In genomic region chr1:122423503-122423902, GRCm38 (mm10) we compare ENCODE assay signal across 13 mouse cellular contexts.
"Had no signal": no experiment of that assay in that cellular context is flagged by ENCODE, and none has a peak within 500 bp of the region (broad histone marks: within the 10 kb centered on the region; RNA-seq: fewer than 3 reads in every experiment).

No protein-coding gene starts in this region.

- H3K9me3 ChIP-seq: kidney, embryonic 15.5 days; liver, embryonic 13.5 days had no signal

- H3K27ac ChIP-seq: kidney, embryonic 15.5 days; left cerebral cortex, adult 2 months; liver, embryonic 13.5 days had no signal

- H3K36me3 ChIP-seq: kidney, embryonic 15.5 days; liver, embryonic 13.5 days had no signal

- DNase-seq: kidney, adult 8-10 months; kidney, postnatal 10 days; kidney, postnatal 36 days; layer of hippocampus, postnatal 36 days; liver, embryonic 13.5 days; lung, adult 2 months; lung, postnatal 14 days; lung, postnatal 4 days; thymus, adult 18-20 months; thymus, postnatal 36 days had no signal

- H3K4me1 ChIP-seq: kidney, embryonic 15.5 days; liver, embryonic 13.5 days had no signal

- H3K4me3 ChIP-seq: kidney, embryonic 15.5 days; left cerebral cortex, adult 2 months; liver, embryonic 13.5 days had no signal

- H3K9ac ChIP-seq: kidney, embryonic 15.5 days; liver, embryonic 13.5 days had no signal

- H3K27me3 ChIP-seq: kidney, embryonic 15.5 days; liver, embryonic 13.5 days had no signal

- H3K4me2 ChIP-seq: kidney, embryonic 15.5 days; liver, embryonic 13.5 days; midbrain, embryonic 11.5 days had no signal
